Mouse (Mus musculus): Measurements from ENCODE around the gene Zfp319. TPM values are rescaled to one million over a fixed set of nuclear protein-coding genes. Genes with fewer than 3 reads are reported as not detected.

The Zfp319 gene
- polyA plus RNA-seq, 1 experiment from 2014 or later, result 0.97 TPM

GRCm38 (mm10) chr8:95305526-95305925 lies 26.2 kb downstream of the Zfp319 start:
- WGBS (ENCODE audit: insufficient replicate concordance), result 45% methylated on average over 4 of the region's 4 CpGs
- no peak for ATAC-seq

DNA sequence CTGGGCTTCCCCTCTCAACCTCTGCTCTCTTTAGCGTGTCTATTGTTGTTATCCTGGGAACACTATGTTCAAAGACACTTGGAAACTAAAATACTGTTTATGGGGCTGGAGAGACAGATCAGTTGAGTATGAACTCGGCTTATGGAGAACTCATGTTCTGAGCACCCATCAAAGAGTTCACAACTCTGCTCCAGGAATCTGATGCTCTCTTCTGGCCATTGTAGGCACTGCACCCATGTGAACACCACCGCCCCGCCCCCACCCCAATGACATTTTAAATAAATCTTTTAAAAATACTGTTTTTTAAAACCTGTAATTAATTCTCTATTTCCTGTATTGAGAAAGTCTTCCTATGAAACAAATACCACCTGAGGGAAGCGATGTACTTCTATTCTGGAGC lies 29.3 kb downstream of the Zfp319 start:
- Histone ChIP-seq H3K4me3 (ENCODE audit: low read depth, low read length) (no peak overlapping the region), H3K27me3 (ENCODE audit: insufficient read depth, low read length) (no peaks in the 10 kb centered on the region), H3K9ac (replicated peaks) (no peak overlapping the region), H3K4me1 (ENCODE audit: insufficient read depth) (no peaks in the 10 kb centered on the region), H3K27ac (ENCODE audit: low read depth) (no peak overlapping the region), H3K4me2 (ENCODE audit: low read depth, low read length) (no peak overlapping the region), H3K36me3 (replicated peaks; ENCODE audit: insufficient read depth, low read length) (no peaks in the 10 kb centered on the region), H3K9me3 (ENCODE audit: low read length) (no peaks in the 10 kb centered on the region)
- DNase-seq, result peak; percentile 49
- WGBS (ENCODE audit: insufficient replicate concordance), result 15% methylated on average over 5 of the region's 5 CpGs
- no peak for ATAC-seq
- TF ChIP-seq CTCF (IDR thresholded peaks at IDR 0.05; ENCODE audit: low read depth), result peak; percentile 65
- TF ChIP-seq EP300 (IDR thresholded peaks at IDR 0.05; ENCODE audit: low read depth), result no peak

More at GRCm38 (mm10) chr8:95305526-95305925, 26.2 kb downstream of the Zfp319 start:
- no peak overlapping the region for H3K9ac ChIP-seq (replicated peaks)
- H3K27ac ChIP-seq (ENCODE audit: low read depth), result no peak overlapping the region
- no peak for TF ChIP-seq EP300 (IDR thresholded peaks at IDR 0.05; ENCODE audit: low read depth)
- TF ChIP-seq CTCF (IDR thresholded peaks at IDR 0.05; ENCODE audit: low read depth), result no peak
- no peaks in the 10 kb centered on the region for H3K27me3 ChIP-seq (ENCODE audit: insufficient read depth, low read length)
- H3K4me1 ChIP-seq (ENCODE audit: insufficient read depth), result no peaks in the 10 kb centered on the region
- H3K4me2 ChIP-seq (ENCODE audit: low read depth, low read length), result no peak overlapping the region
- no peaks in the 10 kb centered on the region for H3K9me3 ChIP-seq (ENCODE audit: low read length)
- H3K4me3 ChIP-seq (ENCODE audit: low read depth, low read length), result no peak overlapping the region
- no peaks in the 10 kb centered on the region for H3K36me3 ChIP-seq (replicated peaks; ENCODE audit: insufficient read depth, low read length)
- no peak for DNase-seq

GRCm38 (mm10) chr8:95293891-95294290 lies 37.9 kb downstream of the Zfp319 start:
- Histone ChIP-seq H3K4me3 (ENCODE audit: low read depth, low read length) (no peak overlapping the region), H3K27ac (ENCODE audit: low read depth) (0 out of 2 replicates have a peak overlapping the region, but pooled peaks have one; percentile 16), H3K27me3 (ENCODE audit: insufficient read depth, low read length) (no peaks in the 10 kb centered on the region), H3K4me2 (ENCODE audit: low read depth, low read length) (peak overlapping the region; percentile 48), H3K9me3 (ENCODE audit: low read length) (no peaks in the 10 kb centered on the region), H3K9ac (replicated peaks) (0 out of 2 replicates have a peak overlapping the region, but pooled peaks have one; percentile 26), H3K36me3 (replicated peaks; ENCODE audit: insufficient read depth, low read length) (no peaks in the 10 kb centered on the region), H3K4me1 (ENCODE audit: insufficient read depth) (no peaks in the 10 kb centered on the region)
- ATAC-seq (no peak), DNase-seq (no peak)
- TF ChIP-seq EP300 (IDR thresholded peaks at IDR 0.05; ENCODE audit: low read depth) (no peak), CTCF (IDR thresholded peaks at IDR 0.05; ENCODE audit: low read depth) (no peak)
- 79% methylated on average over 7 of the region's 7 CpGs for WGBS (ENCODE audit: insufficient replicate concordance)

GRCm38 (mm10) chr8:95293172-95293571 lies 38.6 kb downstream of the Zfp319 start:
- DNase-seq (peak; percentile 71), ATAC-seq (0 out of 2 replicates have a peak, but pooled peaks have one; percentile 15)
- H3K27me3 ChIP-seq (ENCODE audit: insufficient read depth, low read length), result no peaks in the 10 kb centered on the region
- H3K36me3 ChIP-seq (replicated peaks; ENCODE audit: insufficient read depth, low read length), result no peaks in the 10 kb centered on the region
- 34% methylated on average over 11 of the region's 11 CpGs for WGBS (ENCODE audit: insufficient replicate concordance)
- peak overlapping the region; percentile 48; the same call in 1 of the 2 replicates for H3K4me2 ChIP-seq (ENCODE audit: low read depth, low read length)
- no peak overlapping the region for H3K4me3 ChIP-seq (ENCODE audit: low read depth, low read length)
- no peaks in the 10 kb centered on the region for H3K9me3 ChIP-seq (ENCODE audit: low read length)
- TF ChIP-seq EP300 (IDR thresholded peaks at IDR 0.05; ENCODE audit: low read depth) (no peak), CTCF (IDR thresholded peaks at IDR 0.05; ENCODE audit: low read depth) (no peak)
- no peak overlapping the region for H3K9ac ChIP-seq (replicated peaks)
- H3K4me1 ChIP-seq (ENCODE audit: insufficient read depth), result no peaks in the 10 kb centered on the region
- no peak overlapping the region for H3K27ac ChIP-seq (ENCODE audit: low read depth)

- Histone ChIP-seq H3K27ac (ENCODE audit: low read depth) (no peak overlapping the region), H3K9me3 (ENCODE audit: low read length) (no peaks in the 10 kb centered on the region), H3K27me3 (ENCODE audit: insufficient read depth, low read length) (no peaks in the 10 kb centered on the region), H3K4me1 (ENCODE audit: insufficient read depth) (no peaks in the 10 kb centered on the region), H3K4me3 (ENCODE audit: low read depth, low read length) (no peak overlapping the region), H3K36me3 (replicated peaks; ENCODE audit: insufficient read depth, low read length) (no peaks in the 10 kb centered on the region), H3K4me2 (ENCODE audit: low read depth, low read length) (no peak overlapping the region), H3K9ac (replicated peaks) (no peak overlapping the region)
- no peak for TF ChIP-seq CTCF (IDR thresholded peaks at IDR 0.05; ENCODE audit: low read depth)
- no peak for TF ChIP-seq EP300 (IDR thresholded peaks at IDR 0.05; ENCODE audit: low read depth)
- ATAC-seq (no peak), DNase-seq (no peak)
- 50% methylated on average over 6 of the region's 6 CpGs for WGBS (ENCODE audit: insufficient replicate concordance)
Measured at GRCm38 (mm10) chr8:95289066-95289650, 42.6 kb downstream of the Zfp319 start.

GRCm38 (mm10) chr8:95281493-95281892 lies 50.3 kb downstream of the Zfp319 start:
- WGBS (ENCODE audit: insufficient replicate concordance), result 65% methylated on average over 5 of the region's 5 CpGs
- Histone ChIP-seq H3K9ac (replicated peaks) (no peak overlapping the region), H3K36me3 (replicated peaks; ENCODE audit: insufficient read depth, low read length) (no peaks in the 10 kb centered on the region), H3K4me1 (ENCODE audit: insufficient read depth) (no peaks in the 10 kb centered on the region), H3K4me2 (ENCODE audit: low read depth, low read length) (no peak overlapping the region), H3K27me3 (ENCODE audit: insufficient read depth, low read length) (no peaks in the 10 kb centered on the region), H3K9me3 (ENCODE audit: low read length) (no peaks in the 10 kb centered on the region), H3K4me3 (ENCODE audit: low read depth, low read length) (no peak overlapping the region), H3K27ac (ENCODE audit: low read depth) (no peak overlapping the region)
- TF ChIP-seq EP300 (IDR thresholded peaks at IDR 0.05; ENCODE audit: low read depth) (no peak), CTCF (IDR thresholded peaks at IDR 0.05; ENCODE audit: low read depth) (no peak)
- no peak for ATAC-seq
- DNase-seq, result no peak

Other genes with a start within 250 kb of the Zfp319 start
- gene Kifc3, start 129.1 kb downstream of the Zfp319 start, polyA plus RNA-seq (2015; fragmentation: Nextera tagmentation; extraction: Ambion mirVana), result 5.3 and 5.4 TPM in 2 replicates
- 0.08 and 0.29 TPM in 2 replicates for gene Cngb1, start 25.4 kb downstream of the Zfp319 start, polyA plus RNA-seq (2015; fragmentation: Nextera tagmentation; extraction: Ambion mirVana)
- not detected in 2 replicates for gene Tepp, start 21.4 kb downstream of the Zfp319 start, polyA plus RNA-seq (2015; fragmentation: Nextera tagmentation; extraction: Ambion mirVana)
- gene Usb1, start 334 bp upstream of the Zfp319 start, polyA plus RNA-seq (2015; fragmentation: Nextera tagmentation; extraction: Ambion mirVana), result 10.9 and 12.0 TPM in 2 replicates
- 0.66 and 0.76 TPM in 2 replicates for gene Mmp15, start 20.3 kb upstream of the Zfp319 start, polyA plus RNA-seq (2015; fragmentation: Nextera tagmentation; extraction: Ambion mirVana)
- 30.4 and 33.1 TPM in 2 replicates for gene Cfap20, start 102.9 kb upstream of the Zfp319 start, polyA plus RNA-seq (2015; fragmentation: Nextera tagmentation; extraction: Ambion mirVana)
- 3.8 and 4.7 TPM in 2 replicates for gene Csnk2a2, start 158.1 kb upstream of the Zfp319 start, polyA plus RNA-seq (2015; fragmentation: Nextera tagmentation; extraction: Ambion mirVana)
- not detected in 2 replicates for gene Ccdc113, start 202.1 kb upstream of the Zfp319 start, polyA plus RNA-seq (2015; fragmentation: Nextera tagmentation; extraction: Ambion mirVana)
- gene Prss54, start 244.4 kb upstream of the Zfp319 start, polyA plus RNA-seq (2015; fragmentation: Nextera tagmentation; extraction: Ambion mirVana), result not detected in 2 replicates